Mouse (Mus musculus): ENCODE results near the gene Arhgap18.
"Not testable (repeated sequence)": the region's sequence is repeated elsewhere in the genome, so short reads cannot be mapped to it uniquely, and the experiment has no call there.

The Arhgap18 gene

GRCm38 (mm10) chr10:26893091-26893490 is 139.9 kb downstream of the Arhgap18 start:
- no peak for DNase-seq (ENCODE audit: extremely low read depth, low read depth, low spot score)

- no peak for DNase-seq (ENCODE audit: extremely low read depth, low read depth, low spot score)
Measured at GRCm38 (mm10) chr10:26895726-26896125, 142.5 kb downstream of the Arhgap18 start.

- DNase-seq (ENCODE audit: extremely low read depth, low read depth, low spot score): no peak
Measured at GRCm38 (mm10) chr10:26900426-26900825, 147.2 kb downstream of the Arhgap18 start.

GRCm38 (mm10) chr10:26903781-26904180 is 150.6 kb downstream of the Arhgap18 start:
- no peak for DNase-seq (ENCODE audit: extremely low read depth, low read depth, low spot score)

- DNase-seq (ENCODE audit: extremely low read depth, low read depth, low spot score): no peak
Measured at GRCm38 (mm10) chr10:26911176-26911575, 158.0 kb downstream of the Arhgap18 start.

- DNase-seq (ENCODE audit: extremely low read depth, low read depth, low spot score): no peak
Measured at GRCm38 (mm10) chr10:26912112-26912797, 159.0 kb downstream of the Arhgap18 start.

GRCm38 (mm10) chr10:26912807-26913206 is 159.6 kb downstream of the Arhgap18 start:
- no peak for DNase-seq (ENCODE audit: extremely low read depth, low read depth, low spot score)

GRCm38 (mm10) chr10:26919307-26919977 is 166.2 kb downstream of the Arhgap18 start:
- no peak for DNase-seq (ENCODE audit: extremely low read depth, low read depth, low spot score)

GRCm38 (mm10) chr10:26920383-26920979 is 167.3 kb downstream of the Arhgap18 start:
- no peak for DNase-seq (ENCODE audit: extremely low read depth, low read depth, low spot score)

- DNase-seq (ENCODE audit: extremely low read depth, low read depth, low spot score): not testable (repeated sequence)
Measured at GRCm38 (mm10) chr10:26936056-26936455, 182.8 kb downstream of the Arhgap18 start.

GRCm38 (mm10) chr10:26938464-26938863 is 185.2 kb downstream of the Arhgap18 start:
- DNase-seq (ENCODE audit: extremely low read depth, low read depth, low spot score): not testable (repeated sequence)

GRCm38 (mm10) chr10:26939549-26939948 is 186.3 kb downstream of the Arhgap18 start:
- no peak for DNase-seq (ENCODE audit: extremely low read depth, low read depth, low spot score)

- no peak for DNase-seq (ENCODE audit: extremely low read depth, low read depth, low spot score)
Measured at GRCm38 (mm10) chr10:26948331-26948730, 195.1 kb downstream of the Arhgap18 start.

GRCm38 (mm10) chr10:26949667-26950066 is 196.4 kb downstream of the Arhgap18 start:
- no peak for DNase-seq (ENCODE audit: extremely low read depth, low read depth, low spot score)

GRCm38 (mm10) chr10:26950448-26950847 is 197.2 kb downstream of the Arhgap18 start:
- no peak for DNase-seq (ENCODE audit: extremely low read depth, low read depth, low spot score)

GRCm38 (mm10) chr10:26958513-26958912 is 205.3 kb downstream of the Arhgap18 start:
- DNase-seq (ENCODE audit: extremely low read depth, low read depth, low spot score): no peak

Data from fat pad, adult 2 months (tissue).